Mouse (Mus musculus) liver, adult 2 months (tissue): Measurements from ENCODE around the gene Lrrc3c.

Experiments used
- CTCF ChIP-seq: fragments of 200-500 bp; IDR thresholded peaks from 2 replicates; pipeline ENCODE4 v1.5.1; 2011; ENCODE audit warnings: low read depth, low read length, control low read depth
- POLR2A ChIP-seq: fragments of 200-500 bp; IDR thresholded peaks from 2 replicates; pipeline ENCODE4 v1.6.1; 2011; ENCODE audit warnings: low read length, control low read depth; ENCODE audit not compliant: insufficient read depth; ENCODE audit errors: extremely low read depth

DNA sequence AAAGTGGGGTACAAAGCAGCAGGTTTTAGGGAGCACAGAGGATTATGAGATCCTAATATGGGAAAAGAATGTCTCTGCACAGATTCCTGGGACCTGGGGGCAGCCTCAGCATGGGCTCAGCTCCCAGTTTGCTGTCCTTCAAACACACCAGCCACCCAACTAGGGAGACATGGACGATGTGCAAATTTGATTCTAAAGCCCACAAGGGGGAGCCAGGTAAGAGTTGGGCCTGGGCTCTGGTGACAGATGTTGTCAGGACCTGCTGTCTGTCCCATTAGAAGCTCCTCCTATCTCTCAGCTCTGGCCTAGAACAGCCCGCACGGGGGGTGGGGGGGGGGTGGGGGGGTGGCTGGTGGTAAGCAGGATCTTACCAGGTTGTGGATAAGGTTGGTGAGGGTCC lies 14.5 kb upstream of the Lrrc3c start:
- TF ChIP-seq CTCF = no peak
- TF ChIP-seq POLR2A = no peak
